Mouse (Mus musculus): ENCODE measurements around the gene Dpp6.

- TF ChIP-seq CTCF (IDR thresholded peaks at IDR 0.05; ENCODE audit: low read depth, low read length) (no peak), TAL1 (conservative IDR thresholded peaks at IDR 0.05; ENCODE audit: low read depth, low read length) (no peak)
Observed at GRCm38 (mm10) chr5:27274781-27275395, 457.9 kb downstream of the Dpp6 start.

All from G1E (cell line).